Mouse (Mus musculus) megakaryocyte, embryonic 14.5 days (primary cell): Measurements from ENCODE around the gene Grin3b. TPM values are rescaled to one million over a fixed set of nuclear protein-coding genes. Genes with fewer than 3 reads are reported as not detected.

Source experiments
- H3K27me3 ChIP-seq: replicated peaks from 2 replicates; pipeline ENCODE3; 2012; ENCODE audit warnings: inconsistent platforms
- H3K36me3 ChIP-seq: replicated peaks from 2 replicates; pipeline ENCODE3; 2012; ENCODE audit warnings: low read length, inconsistent platforms, mixed read lengths
- H3K4me1 ChIP-seq: 2 replicates; pipeline ENCODE4 v1.6.1; 2012; ENCODE audit warnings: inconsistent platforms
- H3K4me3 ChIP-seq: replicated peaks from 2 replicates; pipeline ENCODE3; 2012; ENCODE audit warnings: moderate library complexity, mild to moderate bottlenecking, inconsistent platforms
- H3K9me3 ChIP-seq: 2 replicates; pipeline ENCODE4 v1.6.1; 2012; ENCODE audit warnings: inconsistent platforms
- FLI1 ChIP-seq: IDR thresholded peaks from 2 replicates; pipeline ENCODE4 v1.6.1; 2012; ENCODE audit warnings: low read length, inconsistent platforms, mixed read lengths
- GATA1 ChIP-seq: IDR thresholded peaks from 3 replicates; pipeline ENCODE4 v1.6.1; 2012; ENCODE audit warnings: mixed read lengths, low read length, inconsistent platforms, borderline replicate concordance
- polyA plus RNA-seq: library from polyadenylated mRNA; stranded (reverse); fragments of >175 nt; gene quantifications from 2 replicates; pipeline ENCODE4 v1.2.3, GENCODE M21; 2012; ENCODE audit warnings: low replicate concordance; ENCODE audit not compliant: insufficient read depth

Grin3b gene
- polyA plus RNA-seq, 1 experiment: not detected

GRCm38 (mm10) chr10:79996272-79997033 lies 25.9 kb downstream of the Grin3b start, which contains the start of gene Abca7:
Gene Abca7 (plus strand): TSS chr10:79996494.
- Histone ChIP-seq H3K4me3 (peak within 1 kb of the TSS; percentile 98), H3K9me3 (peaks cover 10% of the 10 kb centered on the region), H3K36me3 (peaks cover 88% of the 10 kb centered on the region), H3K4me1 (peaks cover 86% of the 10 kb centered on the region), H3K27me3 (no peaks in the 10 kb centered on the region)
- TF ChIP-seq FLI1 (no peak; the same call in 1 of the 2 replicates), GATA1 (no peak)

GRCm38 (mm10) chr10:79997034-79997760 lies 26.7 kb downstream of the Grin3b start:
- H3K9me3 ChIP-seq: peaks cover 5% of the 10 kb centered on the region
- H3K27me3 ChIP-seq: no peaks in the 10 kb centered on the region
- no peak for TF ChIP-seq FLI1
- no peak for TF ChIP-seq GATA1
- H3K4me1 ChIP-seq: peaks cover 87% of the 10 kb centered on the region
- H3K36me3 ChIP-seq: peaks cover 88% of the 10 kb centered on the region
- peak overlapping the region; percentile 98 for H3K4me3 ChIP-seq

GRCm38 (mm10) chr10:79997819-79998218 lies 27.3 kb downstream of the Grin3b start:
- peak overlapping the region; percentile 98 for H3K4me3 ChIP-seq
- TF ChIP-seq GATA1 (no peak), FLI1 (no peak)
- H3K27me3 ChIP-seq: no peaks in the 10 kb centered on the region
- no peaks in the 10 kb centered on the region for H3K9me3 ChIP-seq
- H3K36me3 ChIP-seq: peaks cover 88% of the 10 kb centered on the region
- peaks cover 88% of the 10 kb centered on the region for H3K4me1 ChIP-seq

- Histone ChIP-seq H3K9me3 (no peaks in the 10 kb centered on the region), H3K4me3 (no peak overlapping the region), H3K36me3 (peaks cover 96% of the 10 kb centered on the region), H3K27me3 (no peaks in the 10 kb centered on the region), H3K4me1 (peaks cover 89% of the 10 kb centered on the region)
- no peak for TF ChIP-seq GATA1
- TF ChIP-seq FLI1: no peak
These were observed 31.4 kb downstream of the Grin3b start for GRCm38 (mm10) chr10:80001945-80002344.

GRCm38 (mm10) chr10:80002829-80003228 lies 32.3 kb downstream of the Grin3b start:
- Histone ChIP-seq H3K4me1 (peaks cover 92% of the 10 kb centered on the region), H3K4me3 (peak overlapping the region; percentile 82), H3K36me3 (peaks cover 100% of the 10 kb centered on the region), H3K27me3 (no peaks in the 10 kb centered on the region), H3K9me3 (no peaks in the 10 kb centered on the region)
- TF ChIP-seq GATA1 (no peak), FLI1 (no peak)

- H3K27me3 ChIP-seq: no peaks in the 10 kb centered on the region
- no peaks in the 10 kb centered on the region for H3K9me3 ChIP-seq
- peaks cover 100% of the 10 kb centered on the region for H3K36me3 ChIP-seq
- TF ChIP-seq GATA1 (no peak), FLI1 (no peak)
- peak overlapping the region; percentile 82 for H3K4me3 ChIP-seq
- peaks cover 92% of the 10 kb centered on the region for H3K4me1 ChIP-seq
These were observed 33.1 kb downstream of the Grin3b start for GRCm38 (mm10) chr10:80003374-80004232.

- Histone ChIP-seq H3K36me3 (peaks cover 100% of the 10 kb centered on the region), H3K4me1 (peaks cover 89% of the 10 kb centered on the region), H3K27me3 (no peaks in the 10 kb centered on the region), H3K9me3 (no peaks in the 10 kb centered on the region), H3K4me3 (no peak overlapping the region)
- TF ChIP-seq GATA1: no peak
- no peak for TF ChIP-seq FLI1
These were observed 33.8 kb downstream of the Grin3b start for GRCm38 (mm10) chr10:80004233-80004705.

GRCm38 (mm10) chr10:80011740-80012139 lies 41.2 kb downstream of the Grin3b start:
- Histone ChIP-seq H3K36me3 (peaks cover 96% of the 10 kb centered on the region), H3K4me3 (no peak overlapping the region), H3K9me3 (peaks cover 3% of the 10 kb centered on the region; the same call in 1 of the 2 replicates), H3K4me1 (peaks cover 80% of the 10 kb centered on the region), H3K27me3 (no peaks in the 10 kb centered on the region)
- no peak for TF ChIP-seq GATA1
- TF ChIP-seq FLI1: no peak

GRCm38 (mm10) chr10:80013609-80014008 lies 43.1 kb downstream of the Grin3b start:
- peaks cover 3% of the 10 kb centered on the region; the same call in 1 of the 2 replicates for H3K9me3 ChIP-seq
- H3K27me3 ChIP-seq: no peaks in the 10 kb centered on the region
- peaks cover 72% of the 10 kb centered on the region for H3K4me1 ChIP-seq
- TF ChIP-seq FLI1 (no peak), GATA1 (no peak)
- peaks cover 91% of the 10 kb centered on the region for H3K36me3 ChIP-seq
- H3K4me3 ChIP-seq: no peak overlapping the region
